Mouse (Mus musculus): ENCODE results near the gene Mafk. TPM values are rescaled to one million over a fixed set of nuclear protein-coding genes. Genes with fewer than 3 reads are reported as not detected.
"Not testable (repeated sequence)": the region's sequence is repeated elsewhere in the genome, so short reads cannot be mapped to it uniquely, and the experiment has no call there.

Mafk gene
- polyA plus RNA-seq (2015; fragmentation: Nextera tagmentation; extraction: Ambion mirVana) = 14.0 and 14.3 TPM in 2 replicates

DNA sequence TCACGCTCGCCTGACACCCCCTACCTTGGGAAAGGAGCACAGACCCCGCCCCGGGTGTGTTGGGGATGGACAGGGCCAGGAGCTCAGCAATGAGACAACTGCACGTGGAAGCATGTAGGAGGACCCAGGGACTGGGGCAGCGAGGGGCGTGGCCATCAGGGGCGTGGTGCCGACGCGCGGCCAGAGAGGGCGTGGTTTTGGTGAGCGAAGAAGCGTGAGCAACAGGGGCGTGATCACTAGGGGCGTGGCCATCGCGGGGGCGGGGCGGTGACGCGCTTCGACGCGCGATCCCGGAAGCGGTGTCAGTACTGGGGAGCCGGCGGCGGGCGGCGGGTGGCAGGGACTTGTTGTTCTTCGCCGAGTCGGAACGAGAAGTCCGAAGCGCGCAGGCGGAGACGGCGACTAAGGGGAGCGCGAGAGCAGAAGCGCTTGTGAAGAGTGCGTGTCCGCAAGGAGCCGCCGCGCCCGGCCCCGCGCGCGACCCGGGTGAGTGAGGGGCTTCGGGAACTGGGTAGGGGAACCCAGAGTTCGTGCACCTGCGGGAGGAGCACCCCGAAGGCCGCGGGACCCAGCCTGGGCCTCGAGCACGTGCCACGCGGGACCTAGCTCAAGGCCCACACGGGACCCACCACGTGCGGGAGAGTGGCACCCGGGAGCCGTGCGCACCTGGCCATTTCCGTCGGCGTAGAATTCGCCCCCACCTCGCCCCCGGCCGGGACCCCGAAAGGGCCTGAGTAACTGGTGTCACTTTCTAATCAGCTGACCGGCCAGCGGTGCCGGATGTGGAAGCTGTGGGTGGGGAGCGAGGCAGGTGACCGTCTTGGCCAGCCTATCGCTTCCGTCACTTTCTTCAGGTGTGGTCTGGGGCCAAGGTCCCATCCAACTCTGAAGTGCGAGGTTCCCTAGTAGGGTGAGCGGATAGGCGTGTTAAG lies at the start of gene Mafk:
Gene Mafk (plus strand): TSS at position 287 of the 932 bp plus-strand sequence.
- ATAC-seq = peak; percentile 90
- H3K27ac ChIP-seq = no peak within 1 kb of the TSS
- peaks cover 35% of the 10 kb centered on the region for H3K4me1 ChIP-seq
- 0 out of 2 replicates have a peak, but pooled peaks cover 7% of the 10 kb centered on the region for H3K27me3 ChIP-seq
- peak within 1 kb of the TSS; percentile 72 for H3K4me3 ChIP-seq
- peak within 1 kb of the TSS; percentile 78 for H3K9ac ChIP-seq
- WGBS = under 1% methylated on average over 86 of the region's 92 CpGs
- no peaks in the 10 kb centered on the region for H3K9me3 ChIP-seq (replicated peaks)
- no peaks in the 10 kb centered on the region for H3K36me3 ChIP-seq (ENCODE audit: poor library complexity, severe bottlenecking)
- peak within 1 kb of the TSS; percentile 95 for H3K4me2 ChIP-seq

GRCm38 (mm10) chr5:139742640-139743039 lies 48.7 kb upstream of the Mafk start:
- WGBS = 58% methylated on average over 3 of the region's 3 CpGs
- not testable (repeated sequence) for H3K27ac ChIP-seq; ATAC-seq; H3K4me2 ChIP-seq; H3K36me3 ChIP-seq (ENCODE audit: poor library complexity, severe bottlenecking); H3K9me3 ChIP-seq (replicated peaks); H3K9ac ChIP-seq; H3K4me1 ChIP-seq; H3K4me3 ChIP-seq
- H3K27me3 ChIP-seq = peaks cover 22% of the 10 kb centered on the region

DNA sequence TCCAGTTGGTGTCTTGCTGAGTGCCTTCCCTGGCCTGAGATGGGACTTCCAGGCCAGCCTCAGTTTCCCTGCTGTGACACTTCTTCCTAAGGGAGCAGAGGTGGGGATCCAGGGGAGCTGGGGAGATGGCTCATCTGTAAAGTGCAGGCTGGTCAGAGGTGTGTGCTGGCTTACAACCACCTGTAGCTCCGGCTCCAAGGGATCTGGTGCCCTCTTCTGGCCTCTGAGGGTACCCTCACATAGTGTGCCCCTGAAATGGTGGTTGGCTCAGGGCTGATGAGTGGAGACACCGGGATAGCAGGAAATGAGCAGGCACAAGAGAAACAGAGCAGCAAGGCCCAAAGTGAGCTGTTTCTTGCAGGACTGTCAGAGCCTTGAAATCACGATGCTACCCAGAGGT lies 45.5 kb upstream of the Mafk start:
- Histone ChIP-seq H3K27ac (no peak overlapping the region), H3K4me1 (no peaks in the 10 kb centered on the region), H3K9me3 (replicated peaks) (no peaks in the 10 kb centered on the region), H3K36me3 (ENCODE audit: poor library complexity, severe bottlenecking) (peaks cover 9% of the 10 kb centered on the region), H3K27me3 (peaks cover 30% of the 10 kb centered on the region), H3K9ac (no peak overlapping the region), H3K4me3 (no peak overlapping the region), H3K4me2 (no peak overlapping the region)
- no peak; the same call in 1 of the 2 replicates for ATAC-seq
- WGBS = 11% methylated on average over 3 of the region's 3 CpGs

- Histone ChIP-seq H3K27ac (no peak overlapping the region), H3K4me1 (no peaks in the 10 kb centered on the region), H3K36me3 (ENCODE audit: poor library complexity, severe bottlenecking) (peaks cover 45% of the 10 kb centered on the region), H3K27me3 (peaks cover 25% of the 10 kb centered on the region), H3K9ac (no peak overlapping the region), H3K4me3 (no peak overlapping the region), H3K4me2 (no peak overlapping the region), H3K9me3 (replicated peaks) (no peaks in the 10 kb centered on the region)
- WGBS = 81% methylated on average over 16 of the region's 16 CpGs
- ATAC-seq = no peak
Observed at GRCm38 (mm10) chr5:139749413-139750125, 41.7 kb upstream of the Mafk start.

DNA sequence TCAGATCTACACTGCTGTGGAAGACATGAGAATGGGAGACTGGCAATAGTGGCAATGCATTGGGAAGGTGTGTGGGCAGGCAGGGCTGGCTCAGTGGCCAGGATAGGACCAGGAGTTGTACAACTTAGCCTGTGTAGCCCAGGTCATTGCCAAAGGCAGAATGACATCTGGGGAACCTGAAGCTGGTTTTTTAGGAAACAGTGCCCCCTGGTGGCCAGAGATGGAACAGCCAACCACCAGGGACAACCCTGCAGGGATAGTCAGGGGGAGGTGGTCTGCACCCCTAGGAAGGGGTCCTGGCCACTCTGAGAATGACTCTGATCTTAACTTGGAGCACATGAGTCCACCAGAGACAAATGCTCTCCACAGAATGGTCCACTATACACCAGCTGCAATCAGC lies 40.8 kb upstream of the Mafk start:
- Histone ChIP-seq H3K27ac (no peak overlapping the region), H3K4me3 (no peak overlapping the region), H3K4me2 (no peak overlapping the region), H3K9ac (no peak overlapping the region), H3K4me1 (no peaks in the 10 kb centered on the region), H3K9me3 (replicated peaks) (no peaks in the 10 kb centered on the region), H3K27me3 (peaks cover 25% of the 10 kb centered on the region), H3K36me3 (ENCODE audit: poor library complexity, severe bottlenecking) (peaks cover 54% of the 10 kb centered on the region)
- peak; percentile 41 for ATAC-seq

GRCm38 (mm10) chr5:139754753-139755152 lies 36.6 kb upstream of the Mafk start:
- no peak overlapping the region for H3K4me3 ChIP-seq
- ATAC-seq = no peak
- no peak overlapping the region for H3K4me2 ChIP-seq
- H3K27me3 ChIP-seq = no peaks in the 10 kb centered on the region
- WGBS = 37% methylated on average over 12 of the region's 12 CpGs
- H3K4me1 ChIP-seq = no peaks in the 10 kb centered on the region
- peaks cover 95% of the 10 kb centered on the region for H3K36me3 ChIP-seq (ENCODE audit: poor library complexity, severe bottlenecking)
- no peak overlapping the region for H3K27ac ChIP-seq
- no peak overlapping the region for H3K9ac ChIP-seq
- no peaks in the 10 kb centered on the region for H3K9me3 ChIP-seq (replicated peaks)

DNA sequence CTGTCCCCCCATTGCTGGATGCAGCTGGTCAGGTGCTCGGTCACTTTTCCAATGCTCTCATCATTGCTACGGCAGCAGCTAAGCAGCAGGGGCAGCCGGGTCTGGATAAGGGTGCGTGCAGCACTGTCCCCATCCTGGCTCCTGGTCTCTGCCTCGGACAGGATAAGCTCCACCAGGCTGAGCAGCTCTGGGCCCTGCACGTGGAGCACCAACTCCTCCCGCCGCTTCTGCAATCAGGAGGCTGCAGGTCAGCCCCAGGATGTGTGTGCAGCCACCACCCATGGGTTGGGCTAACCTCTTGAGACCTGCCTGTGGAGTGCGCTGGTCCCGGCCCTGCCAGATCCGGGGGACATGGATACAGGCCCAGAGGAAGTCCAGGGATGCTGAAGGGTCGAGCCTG lies 35.2 kb upstream of the Mafk start:
- Histone ChIP-seq H3K36me3 (ENCODE audit: poor library complexity, severe bottlenecking) (peaks cover 98% of the 10 kb centered on the region), H3K27ac (no peak overlapping the region), H3K9me3 (replicated peaks) (no peaks in the 10 kb centered on the region), H3K27me3 (no peaks in the 10 kb centered on the region), H3K4me1 (no peaks in the 10 kb centered on the region), H3K4me3 (no peak overlapping the region), H3K4me2 (no peak overlapping the region), H3K9ac (no peak overlapping the region)
- WGBS = 91% methylated on average over 12 of the region's 12 CpGs
- ATAC-seq = no peak

- 90% methylated on average over 2 of the region's 2 CpGs for WGBS
- no peak overlapping the region for H3K27ac ChIP-seq
- H3K9ac ChIP-seq = no peak overlapping the region
- no peaks in the 10 kb centered on the region for H3K9me3 ChIP-seq (replicated peaks)
- ATAC-seq = no peak
- H3K4me3 ChIP-seq = no peak overlapping the region
- no peaks in the 10 kb centered on the region for H3K27me3 ChIP-seq
- H3K4me1 ChIP-seq = no peaks in the 10 kb centered on the region
- no peak overlapping the region for H3K4me2 ChIP-seq
- peaks cover 98% of the 10 kb centered on the region for H3K36me3 ChIP-seq (ENCODE audit: poor library complexity, severe bottlenecking)
Observed at GRCm38 (mm10) chr5:139756586-139756985, 34.7 kb upstream of the Mafk start.

GRCm38 (mm10) chr5:139758096-139758495 lies 33.2 kb upstream of the Mafk start:
- Histone ChIP-seq H3K27ac (no peak overlapping the region), H3K27me3 (no peaks in the 10 kb centered on the region), H3K4me1 (no peaks in the 10 kb centered on the region), H3K36me3 (ENCODE audit: poor library complexity, severe bottlenecking) (peaks cover 98% of the 10 kb centered on the region), H3K4me2 (no peak overlapping the region), H3K4me3 (no peak overlapping the region), H3K9ac (no peak overlapping the region), H3K9me3 (replicated peaks) (no peaks in the 10 kb centered on the region)
- no peak for ATAC-seq
- 86% methylated on average over 16 of the region's 16 CpGs for WGBS

GRCm38 (mm10) chr5:139764296-139764695 lies 27.0 kb upstream of the Mafk start:
- no peaks in the 10 kb centered on the region for H3K9me3 ChIP-seq (replicated peaks)
- 65% methylated on average over 11 of the region's 11 CpGs for WGBS
- ATAC-seq = no peak
- no peaks in the 10 kb centered on the region for H3K27me3 ChIP-seq
- H3K27ac ChIP-seq = no peak overlapping the region
- H3K9ac ChIP-seq = no peak overlapping the region
- peaks cover 100% of the 10 kb centered on the region for H3K36me3 ChIP-seq (ENCODE audit: poor library complexity, severe bottlenecking)
- no peak overlapping the region for H3K4me2 ChIP-seq
- no peak overlapping the region for H3K4me3 ChIP-seq
- no peaks in the 10 kb centered on the region for H3K4me1 ChIP-seq

DNA sequence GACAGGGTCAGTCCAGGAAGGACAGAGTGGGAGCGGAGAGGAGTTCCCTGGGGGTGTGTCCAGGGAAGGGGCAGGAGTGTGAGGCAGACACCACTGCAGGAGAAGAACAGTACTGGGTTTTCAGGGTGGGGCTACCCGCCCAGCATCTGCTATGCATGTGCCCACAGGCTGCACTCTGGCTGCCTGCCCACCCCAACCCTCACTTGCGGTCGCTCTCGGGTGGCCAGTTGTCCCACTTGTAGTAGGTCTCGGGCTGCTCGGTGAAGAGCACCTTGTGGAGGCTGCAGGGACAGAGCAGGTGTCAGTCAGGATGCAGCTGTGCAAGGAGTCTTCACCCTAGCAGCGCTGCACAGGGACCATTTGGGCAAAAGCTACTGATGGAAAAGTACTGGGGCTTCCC lies 23.1 kb upstream of the Mafk start:
- Histone ChIP-seq H3K36me3 (ENCODE audit: poor library complexity, severe bottlenecking) (peaks cover 100% of the 10 kb centered on the region), H3K4me3 (no peak overlapping the region), H3K4me2 (no peak overlapping the region), H3K4me1 (no peaks in the 10 kb centered on the region), H3K9me3 (replicated peaks) (no peaks in the 10 kb centered on the region), H3K27ac (no peak overlapping the region), H3K9ac (no peak overlapping the region), H3K27me3 (no peaks in the 10 kb centered on the region)
- 97% methylated on average over 8 of the region's 8 CpGs for WGBS
- ATAC-seq = no peak

DNA sequence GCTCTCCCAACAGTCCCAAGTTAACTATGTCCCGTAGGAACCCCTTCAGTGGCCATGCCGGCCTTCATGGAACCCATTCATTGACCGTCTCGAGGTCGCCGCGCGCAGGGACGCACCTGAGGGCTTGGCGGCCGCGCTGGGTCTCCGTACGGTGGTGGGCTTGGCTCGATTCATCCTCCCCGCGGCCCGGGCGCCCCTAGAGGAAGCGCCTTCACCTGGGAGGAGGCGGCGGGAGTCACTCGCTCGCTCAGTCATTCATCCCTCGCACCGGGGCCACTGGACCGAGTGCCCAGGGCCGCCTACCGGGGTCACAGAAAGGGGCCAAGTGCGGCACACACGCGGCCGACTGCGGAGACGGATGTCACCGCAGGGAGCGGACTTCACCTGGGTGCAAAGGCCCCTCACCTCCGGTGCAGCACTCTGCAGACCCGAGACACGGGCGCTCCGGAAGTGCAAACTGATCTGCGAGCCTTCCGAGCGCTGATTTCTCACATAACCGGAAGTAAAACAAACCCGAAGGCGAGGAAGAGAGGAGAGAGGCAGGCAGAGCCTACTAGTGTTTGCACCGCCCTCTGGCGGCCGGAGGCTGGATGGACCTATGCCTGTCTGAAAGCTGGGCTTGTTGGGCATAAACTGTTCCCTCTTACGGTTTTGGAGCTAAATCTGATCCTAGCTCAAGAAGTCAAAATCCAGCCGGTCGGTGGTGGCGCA lies 15.9 kb upstream of the Mafk start, which contains the start of gene Ints1:
Gene Ints1 (minus strand): TSS at position 459 of the 711 bp plus-strand sequence.
- Histone ChIP-seq H3K4me1 (peaks cover 13% of the 10 kb centered on the region), H3K9ac (peak within 1 kb of the TSS; percentile 92), H3K27me3 (no peaks in the 10 kb centered on the region), H3K36me3 (ENCODE audit: poor library complexity, severe bottlenecking) (peaks cover 38% of the 10 kb centered on the region), H3K4me3 (peak within 1 kb of the TSS; percentile 98), H3K27ac (0 out of 2 replicates have a peak within 1 kb of the TSS, but pooled peaks have one; percentile 25), H3K9me3 (replicated peaks) (no peaks in the 10 kb centered on the region), H3K4me2 (peak within 1 kb of the TSS; percentile 97)
- under 1% methylated on average over 47 of the region's 55 CpGs for WGBS
- peak; percentile 94 for ATAC-seq

All from forebrain, embryonic 13.5 days (tissue).